Mouse (Mus musculus) forebrain, postnatal 0 days (tissue): ENCODE data around the gene Zcchc2. TPM values are rescaled to one million over a fixed set of nuclear protein-coding genes. Genes with fewer than 3 reads are reported as not detected.

Experiments used
- ATAC-seq: fragments of 200-750 bp; cut with Nextera tagmentation; 2 replicates; pipeline ENCODE4 v1.8.0; 2017; ENCODE audit warnings: mild to moderate bottlenecking, moderate library complexity
- DNase-seq: peaks from one replicate; pipeline ENCODE4 v3.0.0-alpha.2; 2015
- H3K27ac ChIP-seq: fragments of 300-500 bp; sonication (generic); 2 replicates; pipeline ENCODE4 v1.5.1; 2014; ENCODE audit warnings: low read depth, mild to moderate bottlenecking, antibody characterized with exemption, low read length, moderate library complexity, mixed read lengths
- H3K27me3 ChIP-seq: fragments of 300-500 bp; sonication (generic); 2 replicates; pipeline ENCODE4 v1.6.1; 2014; ENCODE audit warnings: mild to moderate bottlenecking, low read length, mixed read lengths; ENCODE audit not compliant: insufficient read depth
- H3K36me3 ChIP-seq: fragments of 300-500 bp; sonication (generic); 2 replicates; pipeline ENCODE4 v1.6.1; 2014; ENCODE audit warnings: mild to moderate bottlenecking, moderate library complexity; ENCODE audit not compliant: insufficient read depth
- H3K4me1 ChIP-seq: fragments of 300-500 bp; sonication (generic); 2 replicates; pipeline ENCODE4 v1.6.1; 2014; ENCODE audit warnings: antibody characterized with exemption; ENCODE audit not compliant: insufficient read depth
- H3K4me2 ChIP-seq: fragments of 300-500 bp; sonication (generic); 2 replicates; pipeline ENCODE4 v1.6.1; 2014; ENCODE audit warnings: low read depth, mild to moderate bottlenecking, moderate library complexity
- H3K4me3 ChIP-seq: fragments of 300-500 bp; sonication (generic); 2 replicates; pipeline ENCODE4 v1.5.1; 2014; ENCODE audit warnings: low read depth, low read length, mixed read lengths
- H3K9ac ChIP-seq: fragments of 300-500 bp; sonication (generic); 2 replicates; pipeline ENCODE4 v1.6.1; 2014; ENCODE audit warnings: mild to moderate bottlenecking
- H3K9me3 ChIP-seq: fragments of 300-500 bp; sonication (generic); 2 replicates; pipeline ENCODE4 v1.6.1; 2016; ENCODE audit warnings: low read length
- CTCF ChIP-seq: sonication (generic); IDR thresholded peaks from 2 replicates; pipeline ENCODE4 v1.5.1; 2016; ENCODE audit warnings: antibody characterized with exemption, control low read depth, low read depth
- WGBS: fragments of 180-500 bp; shearing (Covaris S2); extraction: QIAGEN DNeasy Blood & Tissue Kit; methylation state at CpG from one replicate; pipeline ENCODE4 v1.1.7; 2014; 5-methylcytosine and 5-hydroxymethylcytosine counted together
- polyA plus RNA-seq: library from polyadenylated mRNA; unstranded; fragments of >200 nt; fragmentation: Nextera tagmentation; extraction: Ambion mirVana; gene quantifications from 2 replicates; pipeline ENCODE4 v1.2.1, GENCODE M21; 2015
- total RNA-seq: library from RNA; depleted of rRNA; stranded (reverse); fragments of >200 nt; gene quantifications from 2 replicates; pipeline ENCODE4 v1.2.3, GENCODE M21; 2014

Gene Zcchc2
- total and polyA plus RNA-seq, 2 experiments from 2014 or later: 2.0 to 14.2 TPM

GRCm38 (mm10) chr1:105988903-105989639 lies 1.1 kb upstream of the Zcchc2 start:
- no peak overlapping the region for H3K9ac ChIP-seq
- H3K4me2 ChIP-seq: peak overlapping the region; percentile 97
- ATAC-seq (no peak), DNase-seq (no peak)
- H3K4me1 ChIP-seq: peaks cover 10% of the 10 kb centered on the region
- H3K27me3 ChIP-seq: no peaks in the 10 kb centered on the region
- 72% methylated on average over 14 of the region's 14 CpGs for WGBS
- H3K4me3 ChIP-seq: peak overlapping the region; percentile 83
- H3K36me3 ChIP-seq: no peaks in the 10 kb centered on the region
- TF ChIP-seq CTCF: no peak
- H3K27ac ChIP-seq: no peak overlapping the region
- no peaks in the 10 kb centered on the region for H3K9me3 ChIP-seq

GRCm38 (mm10) chr1:105989640-105989984 lies 594 bp upstream of the Zcchc2 start:
- no peak for DNase-seq
- peak overlapping the region; percentile 97 for H3K4me2 ChIP-seq
- 4% methylated on average over 13 of the region's 13 CpGs for WGBS
- H3K9me3 ChIP-seq: no peaks in the 10 kb centered on the region
- no peaks in the 10 kb centered on the region for H3K36me3 ChIP-seq
- peak overlapping the region; percentile 50 for H3K9ac ChIP-seq
- no peak for ATAC-seq
- no peak for TF ChIP-seq CTCF
- peak overlapping the region; percentile 83 for H3K4me3 ChIP-seq
- H3K27ac ChIP-seq: no peak overlapping the region
- peaks cover 10% of the 10 kb centered on the region for H3K4me1 ChIP-seq
- H3K27me3 ChIP-seq: no peaks in the 10 kb centered on the region

- no peaks in the 10 kb centered on the region for H3K9me3 ChIP-seq
- H3K4me2 ChIP-seq: peak overlapping the region; percentile 97
- H3K27ac ChIP-seq: peak overlapping the region; percentile 94
- peaks cover 10% of the 10 kb centered on the region for H3K4me1 ChIP-seq
- DNase-seq: peak; percentile 71
- no peaks in the 10 kb centered on the region for H3K36me3 ChIP-seq
- peak; percentile 46 for ATAC-seq
- WGBS: 2% methylated on average over 94 of the region's 104 CpGs
- no peak; the same call in 1 of the 2 replicates for TF ChIP-seq CTCF
- no peaks in the 10 kb centered on the region for H3K27me3 ChIP-seq
- peak overlapping the region; percentile 75 for H3K9ac ChIP-seq
- peak overlapping the region; percentile 83 for H3K4me3 ChIP-seq
These were observed 930 bp downstream of the Zcchc2 start for GRCm38 (mm10) chr1:105990911-105991761.

GRCm38 (mm10) chr1:105991931-105992837 lies 2.0 kb downstream of the Zcchc2 start:
- H3K4me1 ChIP-seq: peaks cover 10% of the 10 kb centered on the region
- DNase-seq (no peak), ATAC-seq (no peak)
- no peaks in the 10 kb centered on the region for H3K9me3 ChIP-seq
- peak overlapping the region; percentile 97 for H3K4me2 ChIP-seq
- H3K36me3 ChIP-seq: no peaks in the 10 kb centered on the region
- no peak for TF ChIP-seq CTCF
- H3K27me3 ChIP-seq: no peaks in the 10 kb centered on the region
- H3K4me3 ChIP-seq: peak overlapping the region; percentile 83
- peak overlapping the region; percentile 75 for H3K9ac ChIP-seq
- 22% methylated on average over 17 of the region's 17 CpGs for WGBS
- H3K27ac ChIP-seq: no peak overlapping the region

GRCm38 (mm10) chr1:105993196-105993595 lies 3.0 kb downstream of the Zcchc2 start:
- Histone ChIP-seq H3K36me3 (no peaks in the 10 kb centered on the region), H3K4me1 (peaks cover 10% of the 10 kb centered on the region), H3K27me3 (no peaks in the 10 kb centered on the region), H3K4me3 (peak overlapping the region; percentile 83), H3K9ac (peak overlapping the region; percentile 64; the same call in 1 of the 2 replicates), H3K4me2 (peak overlapping the region; percentile 97), H3K9me3 (no peaks in the 10 kb centered on the region), H3K27ac (no peak overlapping the region)
- no peak for TF ChIP-seq CTCF
- DNase-seq (peak; percentile 13), ATAC-seq (no peak)
- 2% methylated on average over 7 of the region's 7 CpGs for whole genome bisulfite sequencing

GRCm38 (mm10) chr1:105993601-105994209 lies 3.5 kb downstream of the Zcchc2 start:
- WGBS: 4% methylated on average over 37 of the region's 37 CpGs
- peak; percentile 48 for ATAC-seq
- Histone ChIP-seq H3K9me3 (no peaks in the 10 kb centered on the region), H3K27me3 (no peaks in the 10 kb centered on the region), H3K4me3 (peak overlapping the region; percentile 83), H3K27ac (0 out of 2 replicates have a peak overlapping the region, but pooled peaks have one; percentile 50), H3K36me3 (no peaks in the 10 kb centered on the region), H3K4me2 (peak overlapping the region; percentile 97), H3K9ac (peak overlapping the region; percentile 64), H3K4me1 (peaks cover 10% of the 10 kb centered on the region)
- peak; percentile 81 for DNase-seq
- TF ChIP-seq CTCF: no peak
